Mouse (Mus musculus): ENCODE data around the gene Flrt2. TPM values are rescaled to one million over a fixed set of nuclear protein-coding genes. Genes with fewer than 3 reads are reported as not detected.

Flrt2 gene
- polyA plus RNA-seq, 1 experiment from 2014 or later: 0.48 TPM

DNA sequence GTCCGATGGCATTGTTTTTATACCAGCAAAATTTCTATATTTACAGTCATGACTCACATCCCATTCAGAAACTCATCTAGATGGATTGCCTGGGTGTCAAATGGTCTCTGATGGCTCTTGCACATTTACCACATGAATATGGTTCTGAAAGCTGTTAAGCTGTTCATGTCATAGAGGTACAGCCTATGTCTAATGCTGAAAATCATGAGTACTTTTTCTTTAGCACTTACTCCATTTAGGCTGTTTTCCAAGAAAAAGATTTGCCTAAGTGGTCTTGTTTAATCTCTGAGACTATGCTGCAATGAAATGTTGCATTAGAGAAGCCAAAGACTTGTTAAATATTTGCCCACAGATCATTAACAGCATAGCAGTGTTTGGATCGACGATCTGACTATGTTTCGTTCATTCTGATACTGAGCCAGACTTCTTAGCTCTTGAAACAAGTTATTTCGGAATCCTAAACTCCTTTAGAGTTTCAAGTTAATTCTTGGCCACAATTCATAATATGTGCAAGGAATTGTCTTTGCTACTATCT is 67.3 kb downstream of the Flrt2 start:
- Histone ChIP-seq H3K4me3 (ENCODE audit: low read depth, low read length) (no peak overlapping the region), H3K4me1 (ENCODE audit: insufficient read depth) (no peaks in the 10 kb centered on the region), H3K4me2 (ENCODE audit: low read depth, low read length) (no peak overlapping the region), H3K9ac (replicated peaks) (no peak overlapping the region), H3K27ac (ENCODE audit: low read depth) (no peak overlapping the region), H3K36me3 (replicated peaks; ENCODE audit: insufficient read depth, low read length) (no peaks in the 10 kb centered on the region), H3K9me3 (ENCODE audit: low read length) (no peaks in the 10 kb centered on the region), H3K27me3 (ENCODE audit: insufficient read depth, low read length) (no peaks in the 10 kb centered on the region)
- ATAC-seq: no peak
- no peak for DNase-seq
- no peak for TF ChIP-seq CTCF (IDR thresholded peaks at IDR 0.05; ENCODE audit: low read depth)
- TF ChIP-seq EP300 (IDR thresholded peaks at IDR 0.05; ENCODE audit: low read depth): no peak
- 67% methylated on average over 5 of the region's 5 CpGs for WGBS (ENCODE audit: insufficient replicate concordance)

- WGBS (ENCODE audit: insufficient replicate concordance): 79% methylated on average over 4 of the region's 4 CpGs
- Histone ChIP-seq H3K27ac (ENCODE audit: low read depth) (no peak overlapping the region), H3K4me2 (ENCODE audit: low read depth, low read length) (no peak overlapping the region), H3K36me3 (replicated peaks; ENCODE audit: insufficient read depth, low read length) (no peaks in the 10 kb centered on the region), H3K4me1 (ENCODE audit: insufficient read depth) (no peaks in the 10 kb centered on the region), H3K9me3 (ENCODE audit: low read length) (no peaks in the 10 kb centered on the region), H3K9ac (replicated peaks) (no peak overlapping the region), H3K27me3 (ENCODE audit: insufficient read depth, low read length) (no peaks in the 10 kb centered on the region), H3K4me3 (ENCODE audit: low read depth, low read length) (no peak overlapping the region)
- ATAC-seq (no peak), DNase-seq (no peak)
- TF ChIP-seq CTCF (IDR thresholded peaks at IDR 0.05; ENCODE audit: low read depth) (no peak), EP300 (IDR thresholded peaks at IDR 0.05; ENCODE audit: low read depth) (no peak)
Measured at GRCm38 (mm10) chr12:95765255-95765654, 73.2 kb downstream of the Flrt2 start.

DNA sequence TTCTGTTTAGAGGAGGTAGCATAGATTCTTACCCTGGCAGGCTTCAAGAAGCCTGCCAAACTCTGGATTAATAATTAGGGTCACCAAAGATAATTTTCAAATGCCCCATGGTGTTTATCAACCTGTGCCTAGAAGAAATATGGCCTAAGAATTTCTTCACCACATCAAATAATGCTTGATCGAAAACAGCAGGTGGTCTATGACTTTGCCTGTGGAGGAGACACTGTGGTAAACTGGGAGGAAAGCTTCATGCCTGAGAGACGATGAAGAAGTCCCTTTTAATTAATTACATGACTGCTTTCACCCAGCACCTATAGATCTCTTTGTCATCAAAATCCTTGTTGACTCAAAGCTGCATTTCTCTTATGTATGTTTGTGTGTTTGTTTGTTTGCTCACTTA is 77.0 kb downstream of the Flrt2 start:
- no peaks in the 10 kb centered on the region for H3K36me3 ChIP-seq (replicated peaks; ENCODE audit: insufficient read depth, low read length)
- H3K27ac ChIP-seq (ENCODE audit: low read depth): no peak overlapping the region
- H3K9ac ChIP-seq (replicated peaks): no peak overlapping the region
- ATAC-seq: no peak
- H3K4me2 ChIP-seq (ENCODE audit: low read depth, low read length): no peak overlapping the region
- no peaks in the 10 kb centered on the region for H3K4me1 ChIP-seq (ENCODE audit: insufficient read depth)
- H3K4me3 ChIP-seq (ENCODE audit: low read depth, low read length): no peak overlapping the region
- H3K9me3 ChIP-seq (ENCODE audit: low read length): no peaks in the 10 kb centered on the region
- no peaks in the 10 kb centered on the region for H3K27me3 ChIP-seq (ENCODE audit: insufficient read depth, low read length)
- 82% methylated on average over 2 of the region's 2 CpGs for WGBS (ENCODE audit: insufficient replicate concordance)
- DNase-seq: no peak
- TF ChIP-seq EP300 (IDR thresholded peaks at IDR 0.05; ENCODE audit: low read depth) (no peak), CTCF (IDR thresholded peaks at IDR 0.05; ENCODE audit: low read depth) (no peak)

DNA sequence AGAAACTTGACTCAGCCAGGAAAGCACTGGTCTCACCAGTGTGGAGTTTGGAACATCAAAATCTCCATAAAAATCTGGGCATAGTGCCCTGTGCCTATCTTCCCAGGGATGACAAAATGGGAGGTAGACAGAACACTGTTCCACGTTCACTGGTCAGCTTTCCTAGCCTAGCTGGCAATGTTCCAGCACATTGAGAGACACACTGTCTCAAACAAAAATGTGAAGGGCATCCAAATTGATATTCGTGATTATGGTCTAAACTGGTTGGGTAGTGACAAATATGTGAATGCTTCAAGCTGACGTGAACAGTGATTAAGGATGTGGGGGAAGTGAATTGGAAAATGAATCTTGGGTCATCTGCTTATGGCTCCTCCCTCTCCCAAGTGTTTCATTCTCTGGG is 78.2 kb downstream of the Flrt2 start:
- no peak overlapping the region for H3K4me3 ChIP-seq (ENCODE audit: low read depth, low read length)
- no peaks in the 10 kb centered on the region for H3K27me3 ChIP-seq (ENCODE audit: insufficient read depth, low read length)
- no peak overlapping the region for H3K9ac ChIP-seq (replicated peaks)
- H3K4me2 ChIP-seq (ENCODE audit: low read depth, low read length): no peak overlapping the region
- no peaks in the 10 kb centered on the region for H3K4me1 ChIP-seq (ENCODE audit: insufficient read depth)
- DNase-seq (no peak), ATAC-seq (no peak)
- 67% methylated on average over 3 of the region's 3 CpGs for WGBS (ENCODE audit: insufficient replicate concordance)
- no peaks in the 10 kb centered on the region for H3K9me3 ChIP-seq (ENCODE audit: low read length)
- H3K36me3 ChIP-seq (replicated peaks; ENCODE audit: insufficient read depth, low read length): no peaks in the 10 kb centered on the region
- no peak overlapping the region for H3K27ac ChIP-seq (ENCODE audit: low read depth)
- TF ChIP-seq EP300 (IDR thresholded peaks at IDR 0.05; ENCODE audit: low read depth): no peak
- no peak for TF ChIP-seq CTCF (IDR thresholded peaks at IDR 0.05; ENCODE audit: low read depth)

DNA sequence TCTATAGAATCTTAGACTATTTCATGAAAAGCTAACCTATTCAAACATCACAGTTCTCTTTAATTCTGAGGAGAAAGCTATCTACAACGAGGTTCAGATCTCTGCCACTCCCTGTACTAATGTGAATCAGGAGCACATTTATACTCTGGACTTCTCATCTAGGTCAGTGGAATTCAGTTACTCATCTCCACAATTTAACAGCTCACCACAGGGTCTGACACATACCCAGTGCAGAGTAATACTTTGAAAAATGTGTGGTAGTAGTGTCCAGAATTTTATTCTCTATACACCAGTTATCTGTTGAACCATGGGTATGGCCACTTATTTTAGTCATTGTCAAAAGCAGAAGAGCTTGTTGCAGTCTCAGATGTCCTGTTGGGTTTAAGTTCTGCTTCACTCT is 98.1 kb downstream of the Flrt2 start:
- no peak overlapping the region for H3K9ac ChIP-seq (replicated peaks)
- H3K4me1 ChIP-seq (ENCODE audit: insufficient read depth): no peaks in the 10 kb centered on the region
- no peak overlapping the region for H3K27ac ChIP-seq (ENCODE audit: low read depth)
- no peak for ATAC-seq
- H3K4me3 ChIP-seq (ENCODE audit: low read depth, low read length): no peak overlapping the region
- DNase-seq: no peak
- no peaks in the 10 kb centered on the region for H3K36me3 ChIP-seq (replicated peaks; ENCODE audit: insufficient read depth, low read length)
- H3K27me3 ChIP-seq (ENCODE audit: insufficient read depth, low read length): no peaks in the 10 kb centered on the region
- no peak for TF ChIP-seq CTCF (IDR thresholded peaks at IDR 0.05; ENCODE audit: low read depth)
- no peak for TF ChIP-seq EP300 (IDR thresholded peaks at IDR 0.05; ENCODE audit: low read depth)
- H3K9me3 ChIP-seq (ENCODE audit: low read length): no peaks in the 10 kb centered on the region
- 56% methylated on average over 1 of the region's 1 CpGs for WGBS (ENCODE audit: insufficient replicate concordance)
- H3K4me2 ChIP-seq (ENCODE audit: low read depth, low read length): no peak overlapping the region

- H3K4me2 ChIP-seq (ENCODE audit: low read depth, low read length): no peak overlapping the region
- H3K9ac ChIP-seq (replicated peaks): no peak overlapping the region
- H3K27ac ChIP-seq (ENCODE audit: low read depth): no peak overlapping the region
- no peaks in the 10 kb centered on the region for H3K9me3 ChIP-seq (ENCODE audit: low read length)
- no peak overlapping the region for H3K4me3 ChIP-seq (ENCODE audit: low read depth, low read length)
- ATAC-seq (no peak), DNase-seq (no peak)
- no peaks in the 10 kb centered on the region for H3K36me3 ChIP-seq (replicated peaks; ENCODE audit: insufficient read depth, low read length)
- no peaks in the 10 kb centered on the region for H3K27me3 ChIP-seq (ENCODE audit: insufficient read depth, low read length)
- no peaks in the 10 kb centered on the region for H3K4me1 ChIP-seq (ENCODE audit: insufficient read depth)
- TF ChIP-seq CTCF (IDR thresholded peaks at IDR 0.05; ENCODE audit: low read depth) (no peak), EP300 (IDR thresholded peaks at IDR 0.05; ENCODE audit: low read depth) (no peak)
Measured at GRCm38 (mm10) chr12:95816660-95817059, 124.6 kb downstream of the Flrt2 start.

Data from liver, postnatal 0 days (tissue).